Mouse (Mus musculus) urinary bladder, postnatal 36 days (tissue): ENCODE measurements around the gene Spon1.

Experiments
- DNase-seq, 2 experiments: peaks; one replicate each; pipeline ENCODE4 v3.0.0; 2022; ENCODE audit warnings: low spot score in 2 of 2, mixed read lengths in 1 of 2

The Spon1 gene

DNA sequence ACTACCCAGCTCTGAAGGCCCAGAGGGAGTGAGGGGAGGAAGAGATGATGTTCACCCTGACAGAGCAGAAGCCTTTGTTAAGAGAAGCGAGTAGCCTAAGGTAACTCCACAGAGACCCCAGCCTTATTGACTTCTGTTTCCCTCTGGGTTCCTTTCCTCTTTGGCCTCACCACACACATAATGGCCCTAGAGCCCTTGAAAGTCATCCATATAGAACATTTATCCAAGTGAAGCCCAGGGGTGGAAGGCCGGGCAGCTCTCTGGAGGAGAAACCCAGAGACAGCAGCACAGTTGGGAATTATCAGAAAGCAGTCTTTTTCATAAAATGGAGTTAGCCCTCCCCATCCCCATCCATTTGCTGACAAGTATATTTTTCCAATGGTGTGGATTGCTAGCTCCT lies 75.7 kb downstream of the Spon1 start:
- no peak for DNase-seq

- DNase-seq: no peak
Measured at GRCm38 (mm10) chr7:113843150-113843549, 77.4 kb downstream of the Spon1 start.

DNA sequence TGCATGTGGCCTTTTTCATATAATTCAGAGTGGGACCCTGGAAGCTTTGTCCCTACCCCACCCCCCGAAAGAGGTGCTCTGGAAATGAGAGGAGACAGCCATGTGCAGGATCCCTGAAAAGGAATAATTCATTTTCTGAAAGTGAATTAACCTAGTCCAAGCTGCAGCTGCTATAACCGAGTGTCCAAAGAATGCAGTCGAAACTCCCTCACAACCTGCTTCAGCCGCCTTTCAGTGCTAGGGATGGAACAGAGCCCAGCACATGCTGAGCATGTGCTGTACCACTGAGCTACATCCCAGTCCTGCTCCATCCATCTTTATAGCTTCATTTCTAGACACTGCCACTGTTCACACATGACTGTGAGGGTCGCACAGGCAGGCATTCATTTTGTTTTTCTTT lies 79.4 kb downstream of the Spon1 start:
- no peak for DNase-seq

GRCm38 (mm10) chr7:113846553-113846952 lies 80.8 kb downstream of the Spon1 start:
- no peak for DNase-seq

GRCm38 (mm10) chr7:113847041-113847819 lies 81.4 kb downstream of the Spon1 start:
- DNase-seq: no peak

- no peak for DNase-seq
Measured at GRCm38 (mm10) chr7:113850389-113850788, 84.6 kb downstream of the Spon1 start.

DNA sequence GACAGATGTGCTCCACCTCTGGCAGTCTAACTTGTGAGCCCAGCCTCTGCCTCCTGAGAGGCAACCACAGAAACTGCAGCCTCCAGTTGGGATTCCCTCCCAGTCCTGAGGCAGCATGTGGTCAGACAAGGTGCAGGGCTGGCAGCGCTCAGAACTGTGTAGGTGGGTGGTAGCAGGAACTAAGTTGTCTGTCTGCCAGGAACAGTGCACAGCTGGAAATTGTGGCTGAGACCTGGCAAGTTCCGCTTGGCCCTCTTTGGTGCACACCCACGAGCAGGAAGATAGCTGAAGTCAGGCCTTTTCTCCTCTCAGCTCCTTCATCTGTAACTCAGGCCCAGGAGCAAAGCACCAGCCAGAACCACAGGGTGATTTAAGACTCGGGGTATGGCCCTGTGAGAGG lies 89.6 kb downstream of the Spon1 start:
- no peak for DNase-seq

DNA sequence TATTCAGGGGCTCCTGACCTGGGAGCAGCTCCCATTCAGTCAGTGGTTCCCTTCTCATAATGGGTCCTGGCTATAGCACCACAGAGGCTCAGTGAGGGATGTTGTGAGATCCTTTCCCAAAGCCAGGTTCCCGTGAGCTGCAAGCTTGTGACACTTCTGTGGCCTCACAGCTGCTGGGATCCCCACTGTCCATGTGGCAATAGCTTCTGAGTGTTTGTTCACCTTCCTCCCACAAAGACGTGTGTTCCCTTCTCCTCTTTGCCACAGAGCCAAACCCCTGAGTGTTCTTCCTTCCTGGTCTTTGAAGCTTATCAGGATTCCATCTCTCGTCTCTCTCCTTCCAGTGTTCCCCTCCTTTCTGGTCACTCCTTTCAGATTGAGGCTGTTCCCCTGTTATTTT lies 90.3 kb downstream of the Spon1 start:
- no peak for DNase-seq

- no peak for DNase-seq
Measured at GRCm38 (mm10) chr7:113859480-113859881, 93.7 kb downstream of the Spon1 start.

DNA sequence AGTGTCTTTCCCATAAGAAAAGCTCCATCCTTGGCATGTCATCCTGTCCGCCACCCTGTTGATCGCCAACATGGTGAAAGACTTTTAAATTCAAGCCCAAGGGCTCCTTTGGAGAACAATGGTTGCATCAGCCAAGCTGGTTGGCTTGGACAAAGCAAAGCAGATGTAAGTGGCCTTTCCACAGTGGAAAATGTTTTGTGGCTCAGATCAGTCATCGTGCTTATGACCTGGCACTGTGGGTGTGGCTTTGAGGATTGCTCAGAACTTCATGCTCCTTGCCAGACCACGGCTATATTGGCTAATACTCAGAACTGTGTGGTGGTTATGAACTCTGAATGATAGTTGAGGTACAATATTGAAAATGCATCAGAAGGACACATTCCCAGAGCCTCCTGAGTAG lies 96.2 kb downstream of the Spon1 start:
- DNase-seq: peak in 1 of 2 experiments; percentile 4

- peak in 1 of 2 experiments; percentile 7 for DNase-seq
Measured at GRCm38 (mm10) chr7:113872846-113873245, 107.0 kb downstream of the Spon1 start.

DNA sequence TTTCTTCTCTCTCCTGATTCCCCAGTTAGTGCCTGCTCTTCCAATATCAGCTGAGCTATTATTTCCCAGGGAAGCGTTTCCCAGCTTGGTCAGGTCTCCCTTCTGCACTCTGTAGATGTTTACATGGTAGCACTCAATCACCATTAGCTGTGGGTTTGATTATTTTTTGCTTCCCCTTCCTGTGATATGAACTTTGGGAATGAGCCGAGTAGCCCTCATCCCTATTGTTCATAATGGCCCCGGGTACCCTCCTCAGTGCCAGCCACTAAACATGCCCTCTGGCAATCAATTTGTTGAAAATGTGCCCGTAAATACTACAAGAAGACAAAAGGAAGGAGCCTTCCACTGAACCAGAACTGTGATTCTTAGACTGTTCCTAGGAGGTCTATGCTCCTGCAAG lies 111.7 kb downstream of the Spon1 start:
- DNase-seq: no peak

- DNase-seq: peak in 1 of 2 experiments; percentile 8
Measured at GRCm38 (mm10) chr7:113877926-113878325, 112.1 kb downstream of the Spon1 start.

- no peak for DNase-seq
Measured at GRCm38 (mm10) chr7:113879085-113879501, 113.3 kb downstream of the Spon1 start.

DNA sequence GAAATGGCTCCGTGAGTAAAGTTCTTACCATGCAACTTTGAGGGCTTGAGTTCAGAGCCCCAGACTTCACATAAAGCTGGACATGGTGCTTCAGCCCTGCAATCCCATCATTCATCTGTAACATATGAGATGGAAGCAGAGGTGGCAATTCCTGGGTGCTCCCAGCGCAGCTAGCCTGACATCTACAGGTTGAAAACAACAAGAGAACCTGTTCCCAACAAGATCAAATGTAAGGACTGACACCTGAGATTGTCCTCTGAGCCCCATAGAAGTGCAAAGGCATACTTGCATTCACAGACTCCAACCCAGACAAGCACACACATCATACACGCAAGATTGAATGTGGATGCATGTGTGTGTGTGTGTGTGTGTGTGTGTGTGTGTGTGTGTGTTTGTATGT lies 114.2 kb downstream of the Spon1 start:
- no peak for DNase-seq

- no peak for DNase-seq
Measured at GRCm38 (mm10) chr7:113890782-113891181, 125.0 kb downstream of the Spon1 start.

DNA sequence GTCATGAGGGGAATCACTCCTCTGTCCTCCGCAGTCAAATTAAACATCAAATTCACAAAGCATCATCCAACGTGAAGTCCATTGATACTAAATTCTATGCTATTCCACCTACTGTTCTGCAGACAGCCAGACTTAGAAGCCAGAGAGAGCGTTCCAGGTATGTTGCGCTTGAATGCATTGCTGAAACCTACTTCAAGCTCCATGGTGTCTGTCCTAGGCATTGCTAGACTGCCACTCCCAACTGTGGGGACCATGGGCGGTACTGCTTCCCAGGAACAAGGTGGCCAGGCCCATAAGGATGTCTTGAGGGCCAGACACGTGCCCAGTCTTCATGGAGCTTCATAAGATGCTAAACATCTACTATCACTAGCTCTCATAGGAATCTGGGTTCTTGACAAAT lies 125.7 kb downstream of the Spon1 start:
- DNase-seq: no peak

DNA sequence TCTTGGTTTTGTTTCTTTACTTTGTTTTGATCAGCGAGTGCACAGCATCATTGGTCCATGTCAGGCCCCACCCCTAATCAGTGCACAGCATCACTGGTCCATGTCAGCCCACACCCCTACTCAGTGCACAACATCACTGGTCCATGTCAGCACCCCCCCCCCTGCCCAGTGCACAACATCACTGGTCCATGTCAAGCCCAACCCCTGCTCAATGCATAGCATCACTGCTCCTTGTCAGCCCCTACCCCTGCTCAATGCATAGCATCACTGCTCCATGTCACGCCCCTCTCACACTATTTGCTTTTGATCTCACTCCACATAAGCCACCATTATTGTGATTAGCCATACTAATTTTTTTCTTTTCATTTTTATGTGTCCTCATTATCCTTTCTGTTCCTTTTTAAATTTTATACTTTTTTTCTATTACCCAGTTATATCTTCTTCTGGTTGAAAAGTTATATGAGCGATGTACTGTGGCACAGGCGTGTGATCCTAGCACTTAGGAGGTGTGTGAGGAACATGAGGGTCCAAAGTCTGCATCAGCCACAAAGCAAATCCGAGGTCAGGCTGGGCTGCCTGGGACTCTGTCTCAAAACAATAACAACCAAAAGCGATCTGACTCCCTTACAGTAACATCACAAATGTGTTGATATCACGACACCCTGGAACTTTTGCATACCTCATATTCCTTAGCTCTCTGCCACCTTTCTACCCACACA lies 128.3 kb downstream of the Spon1 start:
- no peak for DNase-seq

DNA sequence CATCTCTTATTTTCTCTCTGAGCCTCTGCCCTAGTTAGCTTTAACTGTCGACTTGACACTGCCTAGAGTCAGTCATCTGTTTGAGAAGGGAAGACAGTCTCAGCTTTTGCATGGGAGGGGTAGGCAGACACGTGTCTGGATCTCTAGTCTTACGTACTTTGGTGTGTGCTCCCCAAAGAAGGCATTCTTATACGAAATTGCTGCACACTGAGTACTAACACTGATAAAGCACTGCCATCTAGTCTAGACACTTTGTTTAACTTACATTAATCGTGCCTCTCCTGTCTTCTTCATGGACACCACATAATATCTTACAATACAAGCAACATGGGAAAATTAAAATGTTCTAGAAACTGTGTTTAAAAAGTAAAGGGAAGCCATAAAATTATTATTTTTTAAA lies 129.5 kb downstream of the Spon1 start:
- DNase-seq: no peak

GRCm38 (mm10) chr7:113898388-113898787 lies 132.6 kb downstream of the Spon1 start:
- DNase-seq: no peak

DNA sequence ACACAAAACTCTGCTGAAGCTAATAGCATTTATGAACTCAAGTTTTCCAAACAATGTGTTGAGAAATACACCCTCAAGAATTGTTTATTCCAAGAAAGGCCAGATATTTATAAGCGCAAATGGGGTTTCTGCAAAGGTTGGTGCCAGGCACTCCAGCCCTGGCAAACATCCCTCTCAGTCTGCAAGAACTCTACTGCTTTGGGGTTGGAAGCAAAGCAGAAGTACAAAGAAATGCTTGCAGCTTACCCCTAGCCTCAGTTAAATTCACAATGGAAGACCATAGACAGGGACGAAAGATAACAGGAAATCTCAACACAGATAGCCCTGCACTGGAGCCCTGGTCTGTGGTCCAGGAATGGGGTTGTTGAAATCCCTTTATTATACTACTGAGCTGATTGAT lies 135.7 kb downstream of the Spon1 start:
- DNase-seq: no peak

DNA sequence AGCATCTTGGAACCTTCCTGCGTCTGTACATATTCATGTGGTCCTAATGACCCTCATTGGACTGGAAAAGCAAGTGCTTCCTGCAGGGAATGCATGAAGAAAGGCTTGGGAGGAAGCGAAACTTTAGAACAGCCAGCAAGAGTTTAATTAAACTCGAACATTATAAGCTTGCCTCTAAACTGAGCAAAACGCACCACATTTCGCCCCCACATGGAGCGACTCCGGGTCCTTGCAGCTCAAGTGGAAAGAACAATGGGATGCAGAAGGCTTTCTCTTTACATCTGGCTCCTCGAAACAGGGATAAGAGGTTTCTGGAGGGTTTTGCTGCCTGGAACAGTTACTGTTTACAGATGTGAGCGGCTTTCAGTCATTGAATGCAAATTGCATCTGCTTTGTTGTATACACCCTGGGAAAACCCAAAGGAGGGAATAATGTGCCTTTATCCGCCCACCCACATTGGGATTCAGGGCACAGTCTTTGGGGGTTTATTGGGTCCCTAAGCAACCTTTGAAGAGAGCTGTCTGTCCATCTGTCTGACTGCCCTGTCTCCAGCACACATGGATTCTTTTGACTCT lies 136.2 kb downstream of the Spon1 start:
- DNase-seq: no peak
